In genomic region chr2:164832032-164832747, GRCm38 (mm10) we compare ENCODE assay signal across 1 mouse cellular context.
A peak's percentile ranks its signal among the peaks of the same experiment; 100 is the strongest.
TF ChIP-seq lines count a peak whose summit lies in the region.

No protein-coding gene starts in this region.

TF ChIP-seq in CH12.LX, 34 proteins besides CTCF, POLR2A, EP300 and RAD21:
- TF ChIP-seq NELFE (IDR thresholded peaks at IDR 0.05; ENCODE audit: low read depth, low read length), result no peak
- peak; percentile 38; the same call in 1 of the 2 replicates for TF ChIP-seq USF1 (IDR thresholded peaks at IDR 0.05; ENCODE audit: low read depth, low read length)
- TF ChIP-seq TCF12 (IDR thresholded peaks at IDR 0.05; ENCODE audit: low read depth, low read length), result no peak
- TF ChIP-seq MYC (IDR thresholded peaks at IDR 0.05; ENCODE audit: low read depth, low read length), result peak; percentile 76; the same call in 1 of the 2 replicates
- TF ChIP-seq GABPA (IDR thresholded peaks at IDR 0.05; ENCODE audit: insufficient replicate concordance, low read depth, low read length), result no peak
- peak; percentile 63; the same call in 1 of the 2 replicates for TF ChIP-seq MAX (IDR thresholded peaks at IDR 0.05; ENCODE audit: low read length)
